Mouse (Mus musculus) CH12.LX (cell line): ENCODE measurements around the gene Dll3. TPM values are rescaled to one million over a fixed set of nuclear protein-coding genes. Genes with fewer than 3 reads are reported as not detected.

ENCODE experiments used
- DNase-seq: peaks from one replicate; pipeline ENCODE4 v3.0.0-alpha.2; 2013; ENCODE audit errors: extremely low read depth
- H3K27ac ChIP-seq: 2 replicates; pipeline ENCODE4 v1.5.1; 2012; ENCODE audit warnings: low read depth, mild to moderate bottlenecking, control low read depth, moderate library complexity; ENCODE audit not compliant: insufficient read depth
- H3K27me3 ChIP-seq: replicated peaks from 2 replicates; pipeline ENCODE3; 2012; ENCODE audit warnings: inconsistent platforms
- H3K36me3 ChIP-seq, 2 experiments: replicated peaks in 1 of 2; 2 replicates each; pipeline versions ENCODE3 to v1.6.1; 2012; ENCODE audit warnings: inconsistent platforms in 1 of 2, low read length in 1 of 2, mild to moderate bottlenecking in 1 of 2, mixed read lengths in 1 of 2, moderate library complexity in 1 of 2; ENCODE audit not compliant: control insufficient read depth in 1 of 2, insufficient read depth in 1 of 2
- H3K4me1 ChIP-seq, 2 experiments: 2 replicates each; pipeline ENCODE4 v1.6.1; 2012; ENCODE audit warnings: inconsistent platforms in 1 of 2, moderate library complexity in 1 of 2; ENCODE audit not compliant: insufficient read depth in 2 of 2, control insufficient read depth in 1 of 2
- H3K4me2 ChIP-seq: 2 replicates; pipeline ENCODE4 v1.6.1; 2012; ENCODE audit warnings: low read depth, mild to moderate bottlenecking, control low read depth; ENCODE audit not compliant: poor library complexity, insufficient read depth, severe bottlenecking
- H3K4me3 ChIP-seq, 3 experiments: fragments of 150-350 bp in 1 of 3; sonication (generic) in 1 of 3; replicated peaks in 1 of 3; 2 replicates each; pipeline versions ENCODE3 to v1.5.1; 2011 to 2012; ENCODE audit warnings: low read depth in 2 of 3, low read length in 2 of 3, mild to moderate bottlenecking in 2 of 3, moderate library complexity in 2 of 3, control low read depth in 1 of 3, improper control_type of control experiment in 1 of 3, inconsistent platforms in 1 of 3, mixed read lengths in 1 of 3; ENCODE audit not compliant: poor library complexity in 1 of 3
- H3K79me2 ChIP-seq: replicated peaks from 2 replicates; pipeline ENCODE4 v1.6.1; 2012; ENCODE audit warnings: mild to moderate bottlenecking, moderate library complexity; ENCODE audit not compliant: control insufficient read depth, poor library complexity, insufficient read depth, severe bottlenecking; ENCODE audit errors: extremely low read depth
- H3K9ac ChIP-seq: 2 replicates; pipeline ENCODE4 v1.6.1; 2012; ENCODE audit warnings: low read depth, mild to moderate bottlenecking, control low read depth, moderate library complexity; ENCODE audit not compliant: insufficient read depth
- H3K9me3 ChIP-seq: replicated peaks from 2 replicates; pipeline ENCODE3; 2012; ENCODE audit warnings: low read length, inconsistent platforms, mixed read lengths
- BHLHE40 ChIP-seq: IDR thresholded peaks from 2 replicates; pipeline ENCODE4 v1.6.1; 2011; ENCODE audit warnings: mild to moderate bottlenecking, low read depth, low read length, improper control_type of control experiment
- CHD2 ChIP-seq: IDR thresholded peaks from 2 replicates; pipeline ENCODE4 v1.6.1; 2011; ENCODE audit warnings: low read length, improper control_type of control experiment
- CTCF ChIP-seq, 2 experiments: IDR thresholded peaks in 1 of 2; conservative IDR thresholded peaks in 1 of 2; 2 replicates each; pipeline ENCODE4 v1.5.1; 2011 to 2012; ENCODE audit warnings: low read depth in 2 of 2, low read length in 2 of 2, improper control_type of control experiment in 1 of 2, inconsistent platforms in 1 of 2, mild to moderate bottlenecking in 1 of 2, moderate library complexity in 1 of 2
- E2F4 ChIP-seq: IDR thresholded peaks from 2 replicates; pipeline ENCODE4 v1.6.1; 2011; ENCODE audit warnings: low read depth, low read length, improper control_type of control experiment; ENCODE audit not compliant: insufficient replicate concordance
- ELF1 ChIP-seq: IDR thresholded peaks from 2 replicates; pipeline ENCODE4 v1.6.1; 2014; ENCODE audit warnings: low read depth, mild to moderate bottlenecking, inconsistent platforms, low read length, improper control_type of control experiment
- EP300 ChIP-seq: IDR thresholded peaks from 2 replicates; pipeline ENCODE4 v1.6.1; 2011; ENCODE audit warnings: low read length, improper control_type of control experiment
- GABPA ChIP-seq: IDR thresholded peaks from 2 replicates; pipeline ENCODE4 v1.6.1; 2012; ENCODE audit warnings: low read depth, low read length, improper control_type of control experiment, inconsistent platforms; ENCODE audit not compliant: insufficient replicate concordance
- HCFC1 ChIP-seq: IDR thresholded peaks from 2 replicates; pipeline ENCODE4 v1.6.1; 2012; ENCODE audit warnings: low read depth, mild to moderate bottlenecking, inconsistent platforms, low read length, improper control_type of control experiment
- IRF4 ChIP-seq: IDR thresholded peaks from 2 replicates; pipeline ENCODE4 v1.6.1; 2014; ENCODE audit warnings: low read depth, mild to moderate bottlenecking, inconsistent platforms, low read length, improper control_type of control experiment
- JUND ChIP-seq: conservative IDR thresholded peaks from 2 replicates; pipeline ENCODE4 v1.6.1; 2011; ENCODE audit warnings: low read depth, low read length, improper control_type of control experiment
- MAX ChIP-seq: IDR thresholded peaks from 2 replicates; pipeline ENCODE4 v1.6.1; 2011; ENCODE audit warnings: low read length, improper control_type of control experiment
- MAZ ChIP-seq: IDR thresholded peaks from 2 replicates; pipeline ENCODE4 v1.6.1; 2012; ENCODE audit warnings: low read depth, mild to moderate bottlenecking, inconsistent platforms, low read length, improper control_type of control experiment, moderate library complexity
- PAX5 ChIP-seq: IDR thresholded peaks from 2 replicates; pipeline ENCODE4 v1.6.1; 2012; ENCODE audit warnings: low read length, inconsistent platforms, mixed read lengths
- POLR2AphosphoS2 ChIP-seq: IDR thresholded peaks from 2 replicates; pipeline ENCODE4 v1.6.1; 2011; ENCODE audit warnings: low read depth, low read length, improper control_type of control experiment
- RAD21 ChIP-seq: IDR thresholded peaks from 2 replicates; pipeline ENCODE4 v1.6.1; 2011; ENCODE audit warnings: low read depth, mild to moderate bottlenecking, low read length, improper control_type of control experiment, moderate library complexity
- SMC3 ChIP-seq: IDR thresholded peaks from 2 replicates; pipeline ENCODE4 v1.6.1; 2011; ENCODE audit warnings: low read depth, low read length, improper control_type of control experiment
- USF1 ChIP-seq: IDR thresholded peaks from 2 replicates; pipeline ENCODE4 v1.6.1; 2014; ENCODE audit warnings: low read depth, mild to moderate bottlenecking, inconsistent platforms, low read length, improper control_type of control experiment
- ZKSCAN1 ChIP-seq: IDR thresholded peaks from 2 replicates; pipeline ENCODE4 v1.6.1; 2012; ENCODE audit warnings: low read depth, inconsistent platforms, low read length, improper control_type of control experiment, borderline replicate concordance
- ZMIZ1 ChIP-seq: IDR thresholded peaks from 2 replicates; pipeline ENCODE4 v1.6.1; 2012; ENCODE audit warnings: low read depth, mild to moderate bottlenecking, inconsistent platforms, low read length, improper control_type of control experiment
- ZNF384 ChIP-seq: IDR thresholded peaks from 2 replicates; pipeline ENCODE4 v1.6.1; 2012; ENCODE audit warnings: low read depth, low read length, improper control_type of control experiment, inconsistent platforms
- dilution Hi-C: fragments of 300-500 bp; cut with MboI; formaldehyde crosslinking; loops from 2 replicates; pipeline ENCODE4 v1.14.3; 2020; ENCODE audit warnings: low sequenced_read_pairs; ENCODE audit not compliant: extremely low pct_unique_long_range_greater_than_20kb, extremely low pct_ligation_motif_present
- in situ Hi-C: fragments of 300-500 bp; cut with MboI; formaldehyde crosslinking; loops from 3 replicates; pipeline ENCODE4 v1.14.3; 2019; ENCODE audit warnings: low sequenced_read_pairs, low pct_ligation_motif_present, low pct_unique_long_range_greater_than_20kb, mixed read lengths
- polyA plus RNA-seq: library from polyadenylated mRNA; unstranded; fragments of >175 nt; gene quantifications from 2 replicates; pipeline ENCODE4 v1.2.1, GENCODE M21; 2012; ENCODE audit warnings: low read depth; ENCODE audit not compliant: insufficient read length
- total RNA-seq, 2 experiments: library from RNA; depleted of rRNA; stranded (reverse); fragments of 300-350 nt in 1 of 2; fragments of >200 nt in 1 of 2; gene quantifications; 2 replicates each; pipeline ENCODE4 v1.2.3; 2012 to 2014

The Dll3 gene
- total and polyA plus RNA-seq, 3 experiments = 0.11 to 0.29 TPM; not detected in 1

GRCm38 (mm10) chr7:28325293-28325692 is 23.3 kb upstream of the Dll3 start:
- DNase-seq = no peak
- Histone ChIP-seq H3K9me3 (no peaks in the 10 kb centered on the region), H3K27ac (no peak overlapping the region), H3K9ac (no peak overlapping the region), H3K79me2 (no peaks in the 10 kb centered on the region), H3K4me3 (no peak overlapping the region), H3K27me3 (no peaks in the 10 kb centered on the region), H3K36me3 (peaks cover 85 to 94% of the 10 kb centered on the region in 2 experiments), H3K4me2 (no peak overlapping the region), H3K4me1 (no peaks in the 10 kb centered on the region)
- TF ChIP-seq SMC3 = no peak
- no peak for TF ChIP-seq ZNF384
- TF ChIP-seq MAX = no peak
- no peak for TF ChIP-seq IRF4
- TF ChIP-seq E2F4 = no peak
- no peak for TF ChIP-seq USF1
- TF ChIP-seq POLR2AphosphoS2 = no peak
- dilution Hi-C loops (no loop called here), in situ Hi-C loops (no loop called here)

GRCm38 (mm10) chr7:28321974-28322720 is 20.1 kb upstream of the Dll3 start:
- Histone ChIP-seq H3K27ac (no peak overlapping the region), H3K4me1 (no peaks in the 10 kb centered on the region), H3K79me2 (no peaks in the 10 kb centered on the region), H3K27me3 (no peaks in the 10 kb centered on the region), H3K4me2 (no peak overlapping the region), H3K36me3 (peaks cover 89 to 96% of the 10 kb centered on the region in 2 experiments), H3K9ac (no peak overlapping the region), H3K9me3 (no peaks in the 10 kb centered on the region), H3K4me3 (no peak overlapping the region)
- no peak for DNase-seq
- in situ Hi-C loops = no loop called here
- no peak for TF ChIP-seq JUND
- TF ChIP-seq EP300 = no peak
- TF ChIP-seq HCFC1 = no peak
- TF ChIP-seq CHD2 = no peak
- no peak for TF ChIP-seq ZMIZ1
- no peak for TF ChIP-seq BHLHE40
- TF ChIP-seq PAX5 = no peak
- TF ChIP-seq GABPA = no peak
- TF ChIP-seq MAZ = no peak
- TF ChIP-seq ZKSCAN1 = no peak
- TF ChIP-seq RAD21 = no peak
- no peak for TF ChIP-seq CTCF (conservative IDR thresholded peaks at IDR 0.05 in 1 of 2, IDR thresholded peaks at IDR 0.05 in 1 of 2; ENCODE audit: low read depth in 2 of 2, low read length in 2 of 2)
- TF ChIP-seq ELF1 = no peak
- dilution Hi-C loops = no loop called here
